Comparison of ENCODE assay signal across 18 mouse cellular contexts in genomic region chr12:40813474-40813873, GRCm38 (mm10).
DNase-seq lines count a peak whose midpoint lies in the region; ATAC-seq lines count a peak whose summit lies in the region.
"Had no signal": no experiment of that assay in that cellular context is flagged by ENCODE, and none has a peak within 500 bp of the region (broad histone marks: within the 10 kb centered on the region; RNA-seq: fewer than 3 reads in every experiment).

No protein-coding gene starts in this region.

- no peak overlapping the region for H3K27ac ChIP-seq in lung, embryonic 15.5 days
- no peak overlapping the region for H3K27ac ChIP-seq in midbrain, embryonic 11.5 days (ENCODE audit: low read depth, low read length)
- H3K27ac ChIP-seq in midbrain, embryonic 16.5 days (ENCODE audit: low read length) = no peak overlapping the region
- H3K27ac ChIP-seq: embryonic facial prominence, embryonic 13.5 days; forebrain, embryonic 12.5 days; hindbrain, embryonic 10.5 days; hindbrain, embryonic 14.5 days had no signal

- ATAC-seq in lung, embryonic 15.5 days (ENCODE audit: borderline replicate concordance, extremely low read depth, low FRiP score, low TSS enrichment) = 0 out of 2 replicates have a peak, but pooled peaks have one; percentile 45
- no peak for ATAC-seq in midbrain, embryonic 11.5 days (ENCODE audit: low FRiP score)
- no peak for ATAC-seq in midbrain, embryonic 16.5 days
- ATAC-seq: forebrain, embryonic 16.5 days had no signal

- no peaks in the 10 kb centered on the region for H3K27me3 ChIP-seq in lung, embryonic 15.5 days
- H3K27me3 ChIP-seq in midbrain, embryonic 11.5 days (ENCODE audit: control insufficient read depth, insufficient read depth, low read length) = no peaks in the 10 kb centered on the region
- H3K27me3 ChIP-seq in midbrain, embryonic 16.5 days (ENCODE audit: control insufficient read depth, insufficient read depth, low read depth, low read length) = no peaks in the 10 kb centered on the region
- H3K27me3 ChIP-seq: embryonic facial prominence, embryonic 13.5 days; forebrain, embryonic 12.5 days; heart, embryonic 12.5 days had no signal

- H3K4me3 ChIP-seq in lung, embryonic 15.5 days = no peak overlapping the region
- H3K4me3 ChIP-seq in midbrain, embryonic 11.5 days (ENCODE audit: low read depth, low read length) = no peak overlapping the region
- H3K4me3 ChIP-seq in midbrain, embryonic 16.5 days (ENCODE audit: low read depth, low read length) = no peak overlapping the region
- H3K4me3 ChIP-seq: embryonic facial prominence, embryonic 13.5 days; forebrain, embryonic 12.5 days; heart, embryonic 12.5 days; hindbrain, embryonic 10.5 days had no signal

- H3K9me3 ChIP-seq in lung, embryonic 15.5 days = no peaks in the 10 kb centered on the region
- no peaks in the 10 kb centered on the region for H3K9me3 ChIP-seq in midbrain, embryonic 11.5 days (ENCODE audit: control insufficient read depth, low read length)
- no peaks in the 10 kb centered on the region for H3K9me3 ChIP-seq in midbrain, embryonic 16.5 days (replicated peaks; ENCODE audit: control insufficient read depth, low read length, poor library complexity, severe bottlenecking)
- H3K9me3 ChIP-seq: embryonic facial prominence, embryonic 13.5 days; forebrain, embryonic 12.5 days; heart, embryonic 12.5 days; hindbrain, embryonic 10.5 days had no signal

- peaks cover 6% of the 10 kb centered on the region; the same call in 1 of the 2 replicates for H3K36me3 ChIP-seq in lung, embryonic 15.5 days
- no peaks in the 10 kb centered on the region for H3K36me3 ChIP-seq in midbrain, embryonic 11.5 days (ENCODE audit: control insufficient read depth, insufficient read depth, low read length)
- peaks cover 15% of the 10 kb centered on the region for H3K36me3 ChIP-seq in midbrain, embryonic 16.5 days (ENCODE audit: control insufficient read depth, insufficient read depth, low read length)
- H3K36me3 ChIP-seq: heart, embryonic 12.5 days had no signal

- WGBS in lung, embryonic 15.5 days = 6% methylated on average over 2 of the region's 2 CpGs
- 65% methylated on average over 2 of the region's 2 CpGs for WGBS in midbrain, embryonic 11.5 days
- WGBS in midbrain, embryonic 16.5 days = 35% methylated on average over 2 of the region's 2 CpGs

- no peak for DNase-seq in lung, adult 18-20 months
- peak; percentile 51 for DNase-seq in midbrain, embryonic 11.5 days (ENCODE audit: low spot score, missing footprints)
- peak; percentile 45 for DNase-seq in retina, embryonic 14.5 days (ENCODE audit: low spot score)
- DNase-seq in natural killer cell, adult 2 months (ENCODE audit: low spot score in 2 of 2) = no peak
- DNase-seq in kidney, postnatal 4 days = no peak
- DNase-seq: adrenal gland, postnatal 14 days; cerebellum, adult 18-20 months; cerebellum, adult 9-11 months; cerebellum, postnatal 36 days; gastrocnemius, postnatal 10 days had no signal

- no peaks in the 10 kb centered on the region for H3K4me1 ChIP-seq in lung, embryonic 15.5 days
- H3K4me1 ChIP-seq in midbrain, embryonic 11.5 days (ENCODE audit: control insufficient read depth, insufficient read depth, low read length) = no peaks in the 10 kb centered on the region
- no peaks in the 10 kb centered on the region for H3K4me1 ChIP-seq in midbrain, embryonic 16.5 days (ENCODE audit: control insufficient read depth, insufficient read depth, low read length)
- H3K4me1 ChIP-seq: embryonic facial prominence, embryonic 13.5 days; forebrain, embryonic 12.5 days; heart, embryonic 12.5 days had no signal

- no peak overlapping the region for H3K9ac ChIP-seq in lung, embryonic 15.5 days
- no peak overlapping the region for H3K9ac ChIP-seq in midbrain, embryonic 11.5 days (ENCODE audit: low read length)
- no peak overlapping the region for H3K9ac ChIP-seq in midbrain, embryonic 16.5 days (ENCODE audit: low read depth, low read length)
- H3K9ac ChIP-seq: embryonic facial prominence, embryonic 13.5 days; forebrain, embryonic 12.5 days; heart, embryonic 12.5 days; hindbrain, embryonic 14.5 days had no signal

- no peak overlapping the region for H3K4me2 ChIP-seq in lung, embryonic 15.5 days
- no peak overlapping the region for H3K4me2 ChIP-seq in midbrain, embryonic 11.5 days
- H3K4me2 ChIP-seq in midbrain, embryonic 16.5 days (ENCODE audit: low read length) = no peak overlapping the region
- H3K4me2 ChIP-seq: embryonic facial prominence, embryonic 13.5 days; forebrain, embryonic 12.5 days; heart, embryonic 12.5 days; hindbrain, embryonic 14.5 days had no signal

Comparison
In these comparisons a context has a peak if more than half of its experiments do, and no peak if none do; other contexts are left out.
1. DNase-seq: peak in midbrain, embryonic 11.5 days (single experiment) and retina, embryonic 14.5 days (single experiment); none in lung, adult 18-20 months (0 of 2), natural killer cell, adult 2 months (0 of 2) and kidney, postnatal 4 days (0 of 2).